Mouse (Mus musculus) thymus, postnatal 0 days (tissue): ENCODE results near the gene Tjp2. TPM values are rescaled to one million over a fixed set of nuclear protein-coding genes. Genes with fewer than 3 reads are reported as not detected.

Experiments
- DNase-seq: peaks from one replicate; pipeline ENCODE4 v3.0.0-alpha.2; 2015; ENCODE audit warnings: low spot score
- polyA plus RNA-seq: library from polyadenylated mRNA; unstranded; fragments of >200 nt; fragmentation: Nextera tagmentation; extraction: Ambion mirVana; gene quantifications from 2 replicates; pipeline ENCODE4 v1.2.1, GENCODE M21; 2015

Gene Tjp2
- polyA plus RNA-seq, 1 experiment from 2014 or later, result 9.5 TPM

GRCm38 (mm10) chr19:24064348-24064895 lies 160.4 kb downstream of the Tjp2 start:
- DNase-seq, result no peak

DNA sequence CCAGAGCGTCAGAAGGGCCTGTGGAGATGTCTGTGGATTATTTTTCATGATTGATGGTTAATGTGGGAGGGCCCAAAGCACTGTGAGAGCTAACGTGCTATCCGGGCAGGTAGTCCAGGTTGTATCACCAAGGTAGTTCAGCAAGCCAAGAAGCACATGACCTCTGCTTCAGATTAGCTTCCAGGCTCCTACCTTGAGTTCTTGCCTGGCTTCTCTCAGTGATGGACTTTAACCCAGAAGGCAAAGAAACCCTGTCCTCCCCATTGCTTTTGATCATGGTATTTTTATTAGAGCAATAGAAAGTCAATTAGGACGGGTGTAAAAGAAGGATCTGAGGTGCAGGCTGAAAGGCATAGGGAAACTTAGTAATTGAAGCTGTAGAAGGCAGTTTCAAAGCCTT lies 161.2 kb downstream of the Tjp2 start:
- DNase-seq, result no peak

DNA sequence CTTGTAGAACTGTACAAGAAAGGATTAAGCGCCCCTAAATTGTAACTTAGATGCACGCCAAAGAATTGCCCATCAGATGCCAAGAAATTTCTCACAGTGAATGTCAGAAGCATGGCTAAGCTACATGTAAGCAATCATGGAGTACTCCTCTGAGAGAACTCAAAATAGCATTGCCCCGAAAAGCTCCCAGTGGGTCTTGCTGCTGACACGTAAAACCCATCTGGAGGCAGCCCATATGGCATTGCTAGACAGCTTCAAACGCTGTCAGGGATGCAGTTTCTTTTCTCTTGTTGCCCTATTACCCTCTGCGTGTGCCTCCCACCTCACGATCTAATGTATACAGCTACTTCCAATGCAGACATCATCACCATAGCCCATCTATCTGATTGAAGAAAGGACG lies 166.0 kb downstream of the Tjp2 start:
- no peak for DNase-seq

DNA sequence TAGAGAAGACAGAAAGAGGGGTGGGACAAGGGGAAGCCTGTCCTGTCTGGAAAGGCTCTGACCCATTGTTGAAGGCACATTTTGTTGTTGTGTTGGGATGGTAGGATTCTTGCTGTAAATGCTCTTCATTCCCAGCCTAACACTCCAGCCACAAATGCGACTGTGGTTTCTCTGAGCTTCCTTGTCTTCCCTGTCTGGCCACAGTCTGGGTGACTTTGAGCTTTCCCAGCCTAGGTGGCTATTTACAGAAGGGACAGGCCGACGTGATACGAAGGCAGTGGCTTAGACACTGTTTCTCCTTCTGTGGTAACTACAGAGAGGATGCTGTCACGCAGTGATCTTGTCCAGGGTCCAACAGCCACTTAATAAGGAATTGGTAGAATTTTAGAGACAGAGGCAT lies 166.8 kb downstream of the Tjp2 start:
- DNase-seq, result no peak

- no peak for DNase-seq
These were observed 167.9 kb downstream of the Tjp2 start for GRCm38 (mm10) chr19:24056880-24057279.

DNA sequence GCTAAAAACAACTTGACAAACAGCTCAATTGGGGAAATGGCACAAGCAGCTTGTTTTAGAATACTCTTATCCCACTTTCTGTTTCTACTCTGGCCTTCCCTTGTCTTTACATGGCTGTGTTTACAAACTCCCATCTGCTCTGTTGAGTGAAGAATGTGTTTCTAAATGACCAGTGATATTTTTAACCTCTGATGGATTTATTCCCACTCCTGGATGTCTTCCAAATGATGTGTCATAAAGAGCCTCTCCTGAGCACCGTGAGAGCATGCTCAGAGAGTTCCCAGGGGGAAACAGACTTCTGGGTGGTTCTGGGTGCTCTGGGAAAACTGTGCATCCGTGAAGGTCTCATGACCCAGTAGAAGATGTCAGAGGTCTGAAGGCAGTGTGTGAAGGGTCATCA lies 169.9 kb downstream of the Tjp2 start:
- no peak for DNase-seq

GRCm38 (mm10) chr19:24054265-24054664 lies 170.6 kb downstream of the Tjp2 start:
- no peak for DNase-seq

DNA sequence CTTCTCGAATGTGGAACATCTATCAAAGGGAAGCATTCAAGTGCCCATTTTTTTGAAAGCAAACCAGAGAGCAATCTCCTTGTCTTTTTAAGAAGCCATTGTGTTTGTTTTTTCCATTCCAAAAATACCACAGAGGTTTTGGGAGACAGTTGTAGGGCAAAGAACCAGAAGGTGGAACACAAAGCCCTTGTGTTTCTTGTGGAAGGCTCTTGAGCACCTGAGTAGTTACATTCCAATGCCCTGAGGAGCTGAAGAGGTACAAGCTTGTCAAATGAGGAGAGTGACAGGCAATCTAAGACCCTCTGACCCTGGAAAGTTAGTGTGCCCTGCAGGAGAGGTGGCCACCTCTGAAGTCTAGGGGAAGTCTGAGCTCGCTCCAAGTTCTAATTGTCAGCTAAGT lies 174.3 kb downstream of the Tjp2 start:
- DNase-seq, result no peak

- DNase-seq, result no peak
These were observed 175.5 kb downstream of the Tjp2 start for GRCm38 (mm10) chr19:24049329-24049728.

GRCm38 (mm10) chr19:24046395-24046993 lies 178.3 kb downstream of the Tjp2 start:
- no peak for DNase-seq

Other genes with a start within 250 kb of the Tjp2 start
- gene Fam189a2, start 194.0 kb downstream of the Tjp2 start, polyA plus RNA-seq, result 0.35 and 0.44 TPM in 2 replicates
- 72.7 and 74.5 TPM in 2 replicates for gene Fxn, start 55.6 kb upstream of the Tjp2 start, polyA plus RNA-seq